Mouse (Mus musculus) frontal cortex, postnatal 25 days (tissue): ENCODE measurements around the gene Gm16381.
"Not testable (repeated sequence)": the region's sequence is repeated elsewhere in the genome, so short reads cannot be mapped to it uniquely, and the experiment has no call there.

Experiments used
- DNase-seq, 2 experiments: peaks; one replicate each; pipeline ENCODE4 v3.0.0; 2022; ENCODE audit warnings: low spot score in 2 of 2

Gene Gm16381

DNA sequence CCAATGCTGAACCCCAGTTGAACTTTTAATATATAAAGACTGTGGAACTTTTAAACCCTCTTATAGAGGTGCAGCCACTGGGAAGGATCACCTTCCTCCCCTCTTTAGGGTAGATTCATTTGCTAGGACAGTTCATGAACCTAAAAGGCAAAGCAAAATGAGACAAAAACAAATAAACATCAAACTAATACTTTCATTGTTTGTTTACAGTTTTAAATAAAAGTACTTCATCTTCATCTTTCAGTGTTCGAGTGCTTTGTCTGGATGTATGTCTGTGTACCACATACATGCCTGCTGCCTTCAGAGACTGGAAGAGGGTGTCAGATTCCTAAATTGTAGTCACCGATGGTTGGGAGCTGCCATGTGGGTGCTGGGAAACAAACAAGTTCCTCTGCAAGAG is at the start of gene Gm16381:
Gene Gm16381, minus strand, starts transcription at position 101 of the 400 bp plus-strand sequence.
- not testable (repeated sequence) for DNase-seq

DNA sequence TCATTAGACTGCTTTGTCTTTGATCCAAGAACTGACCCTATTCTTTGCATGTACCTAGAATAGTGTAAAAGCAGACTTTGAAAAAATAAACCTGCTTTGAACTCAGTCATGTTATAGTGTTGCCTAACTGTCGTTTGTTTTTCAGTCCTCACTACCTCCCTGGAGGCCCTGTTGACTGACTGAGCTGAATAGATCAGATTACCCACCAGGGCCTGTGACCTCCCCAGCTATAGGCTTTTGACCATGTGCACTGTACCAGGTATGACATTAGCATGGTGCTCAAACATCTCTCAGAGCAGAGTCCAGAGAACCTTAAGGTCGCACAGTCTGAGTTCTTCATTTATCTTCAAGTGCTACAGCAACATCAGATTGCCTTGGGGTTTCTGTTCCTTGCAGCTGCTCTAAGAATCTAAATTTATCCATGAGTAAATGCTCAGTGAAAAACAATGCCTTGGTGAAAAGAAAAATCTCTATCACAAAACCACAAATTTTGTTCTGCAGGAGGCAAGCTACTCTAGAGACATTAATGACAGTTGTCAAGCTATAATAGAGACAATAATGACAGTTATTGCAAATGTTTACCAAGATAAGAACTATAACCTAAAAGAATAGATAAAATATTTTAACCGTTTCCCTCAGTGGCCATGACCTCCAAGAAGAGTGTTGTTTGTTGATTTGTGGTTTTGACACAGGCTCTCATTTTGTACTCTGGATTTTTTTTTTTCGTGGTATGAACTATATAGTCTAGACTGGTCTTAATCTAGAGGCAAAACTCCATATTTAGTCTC is 8.7 kb upstream of the Gm16381 start:
- not testable (repeated sequence) for DNase-seq

DNA sequence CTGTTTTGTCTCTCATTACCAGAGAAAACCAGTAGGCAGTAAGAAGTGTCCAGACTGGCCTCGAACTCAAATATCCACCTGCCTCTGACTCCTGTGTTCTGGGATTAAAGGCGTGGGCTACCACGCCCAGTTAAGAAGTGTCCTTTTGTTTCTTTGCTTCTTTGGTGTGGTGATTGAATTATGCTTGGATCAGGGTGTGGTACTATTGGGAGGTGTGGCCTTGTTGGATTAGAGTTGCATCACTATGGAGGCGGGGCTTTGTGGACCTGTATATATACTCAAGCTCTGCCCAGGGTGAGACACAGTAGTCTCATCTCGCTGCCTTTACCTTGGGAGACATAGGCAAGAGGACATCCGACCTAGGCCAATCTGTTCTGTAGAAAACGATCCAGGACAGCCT is 25.9 kb downstream of the Gm16381 start, which contains the start of gene Gm4027:
Gene Gm4027, plus strand, starts transcription at position 301 of the 400 bp plus-strand sequence.
- not testable (repeated sequence) for DNase-seq

DNA sequence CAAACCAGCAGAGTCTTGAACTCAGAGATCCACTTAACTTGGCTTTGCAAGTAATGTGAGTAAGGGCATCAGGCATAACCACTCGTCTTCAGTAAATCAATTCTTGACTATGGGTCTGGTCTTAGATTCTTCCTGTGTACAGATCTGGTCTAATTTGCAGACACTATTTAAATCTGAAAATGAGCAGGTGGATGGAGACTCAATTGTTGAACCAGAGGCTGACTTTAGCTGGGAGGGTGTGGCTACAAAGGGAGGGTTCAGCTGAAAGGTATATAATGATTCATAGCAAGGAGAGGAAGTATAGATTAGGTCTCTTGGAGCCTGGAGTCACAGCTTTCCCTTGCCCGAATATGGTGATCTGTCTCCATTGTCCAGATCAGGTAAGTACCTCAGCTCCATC is 42.0 kb downstream of the Gm16381 start, which contains the start of gene Oog1:
Gene Oog1, plus strand, starts transcription at position 301 of the 400 bp plus-strand sequence.
- DNase-seq = not testable (repeated sequence)

DNA sequence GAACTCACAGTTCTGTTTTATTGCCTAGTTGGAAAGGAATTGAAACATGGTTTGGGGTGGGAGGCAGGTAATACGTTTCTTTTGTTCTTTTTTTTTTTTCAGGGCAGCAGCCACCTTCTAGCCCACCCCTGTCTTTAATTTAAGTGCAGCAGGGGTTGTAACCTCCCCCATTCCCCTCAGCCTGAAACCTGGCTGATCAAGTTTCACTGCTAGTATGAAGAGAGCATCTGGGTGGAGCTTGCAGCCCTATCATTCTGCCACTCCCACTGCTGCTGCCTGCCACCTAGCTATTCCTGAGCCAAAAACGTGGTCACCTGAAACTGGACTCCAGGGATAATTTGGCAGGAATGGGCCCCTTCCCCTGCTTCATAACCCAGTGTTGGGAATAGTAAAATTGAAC is 43.0 kb downstream of the Gm16381 start:
- DNase-seq = not testable (repeated sequence)
